In the genomic region with DNA sequence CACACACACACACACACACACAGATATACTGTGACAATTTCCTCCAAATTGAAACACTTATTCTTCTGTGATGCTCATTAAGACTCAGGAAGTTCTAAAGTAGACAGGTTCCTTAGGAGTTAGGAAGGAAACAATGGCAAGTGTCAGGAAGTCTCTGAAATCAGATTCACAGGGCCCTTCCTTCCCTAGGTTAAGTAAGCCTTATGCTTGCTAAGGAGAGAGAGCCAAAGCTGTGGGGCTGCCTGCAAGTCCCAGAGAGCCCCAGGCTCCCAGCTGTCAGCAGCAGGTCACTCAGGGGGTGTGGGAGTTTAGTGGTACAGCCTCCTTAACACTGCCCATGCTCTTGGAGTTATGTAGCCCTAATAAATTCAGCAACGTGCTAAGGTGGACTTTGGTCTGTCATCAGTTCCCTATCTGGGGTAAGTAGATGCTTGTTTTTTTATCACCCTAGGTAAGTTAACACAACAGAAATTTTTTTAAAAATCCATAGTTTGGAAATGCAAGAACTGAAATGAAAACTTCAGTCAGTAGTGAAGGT, we compare ENCODE assay signal across 23 mouse cellular contexts.
"Had no signal": no experiment of that assay in that cellular context is flagged by ENCODE, and none has a peak within 500 bp of the region (broad histone marks: within the 10 kb centered on the region; RNA-seq: fewer than 3 reads in every experiment).

No protein-coding gene starts in this region.

- DNase-seq: kidney, adult 18-20 months; kidney, adult 9 months; kidney, postnatal 25 days; layer of hippocampus, postnatal 36 days; lung, embryonic 14.5 days; lung, postnatal 10 days; lung, postnatal 36 days; retina, postnatal 1 day; right cerebral cortex, postnatal 25 days; spleen, adult 18-20 months; thymus, postnatal 25 days had no signal

- H3K4me3 ChIP-seq: left cerebral cortex, adult 2 months; limb, embryonic 12.5 days; limb, embryonic 15.5 days; liver, embryonic 12.5 days; liver, embryonic 15.5 days; megakaryocyte, embryonic 14.5 days; midbrain, embryonic 10.5 days; midbrain, embryonic 13.5 days; myocyte; neural tube, embryonic 13.5 days; stomach, embryonic 15.5 days had no signal

- H3K27me3 ChIP-seq: limb, embryonic 12.5 days; limb, embryonic 15.5 days; liver, embryonic 12.5 days; liver, embryonic 15.5 days; midbrain, embryonic 13.5 days; neural tube, embryonic 13.5 days; stomach, embryonic 15.5 days had no signal

- H3K9me3 ChIP-seq: limb, embryonic 15.5 days; liver, embryonic 15.5 days; midbrain, embryonic 10.5 days; midbrain, embryonic 13.5 days; stomach, embryonic 15.5 days had no signal

- H3K4me2 ChIP-seq: limb, embryonic 12.5 days; limb, embryonic 15.5 days; liver, embryonic 12.5 days; liver, embryonic 15.5 days; lung, embryonic 14.5 days; midbrain, embryonic 13.5 days; neural tube, embryonic 13.5 days; stomach, embryonic 15.5 days had no signal

- H3K4me1 ChIP-seq: limb, embryonic 15.5 days; liver, embryonic 12.5 days; liver, embryonic 15.5 days; midbrain, embryonic 10.5 days; midbrain, embryonic 13.5 days; neural tube, embryonic 13.5 days; stomach, embryonic 15.5 days had no signal

- H3K9ac ChIP-seq: limb, embryonic 12.5 days; limb, embryonic 15.5 days; liver, embryonic 12.5 days; liver, embryonic 15.5 days; lung, embryonic 14.5 days; midbrain, embryonic 13.5 days; neural tube, embryonic 13.5 days; stomach, embryonic 15.5 days had no signal

- ATAC-seq: liver, embryonic 12.5 days; midbrain, embryonic 13.5 days; midbrain, embryonic 16.5 days had no signal

- H3K27ac ChIP-seq: left cerebral cortex, adult 2 months; limb, embryonic 12.5 days; limb, embryonic 15.5 days; liver, embryonic 12.5 days; liver, embryonic 15.5 days; midbrain, embryonic 10.5 days; midbrain, embryonic 13.5 days; neural tube, embryonic 13.5 days; stomach, embryonic 15.5 days had no signal

- H3K36me3 ChIP-seq: limb, embryonic 12.5 days; limb, embryonic 15.5 days; liver, embryonic 15.5 days; stomach, embryonic 15.5 days had no signal
